Mouse (Mus musculus): Measurements from ENCODE around the gene Thy1.

GRCm38 (mm10) chr9:44084659-44085229 is 41.6 kb downstream of the Thy1 start:
- TF ChIP-seq POLR2AphosphoS2 (IDR thresholded peaks at IDR 0.05; ENCODE audit: insufficient read length, low read depth) (peak; percentile 95), TCF3 (IDR thresholded peaks at IDR 0.05; ENCODE audit: insufficient read length, low read depth) (no peak), MAX (IDR thresholded peaks at IDR 0.05; ENCODE audit: low read depth) (no peak)
